Mouse (Mus musculus) frontal cortex, adult 2 months (tissue): ENCODE measurements around the gene Rimbp3. TPM values are rescaled to one million over a fixed set of nuclear protein-coding genes. Genes with fewer than 3 reads are reported as not detected.
A peak's percentile ranks its signal among the peaks of the same experiment; 100 is the strongest.

ENCODE experiments used
- DNase-seq, 2 experiments: peaks; one replicate each; pipeline ENCODE4 v3.0.0; 2022; ENCODE audit warnings: low spot score in 1 of 2; ENCODE audit errors: extremely low spot score in 1 of 2
- polyA plus RNA-seq: library from polyadenylated mRNA; depleted of rRNA; stranded (reverse); fragments of >200 nt; gene quantifications from 2 replicates; pipeline ENCODE4 v1.2.3, GENCODE M21; 2012; rRNA removed

Rimbp3 gene
- polyA plus RNA-seq, 1 experiment: 0.96 TPM

- DNase-seq: no peak
These were observed 45.7 kb downstream of the Rimbp3 start for GRCm38 (mm10) chr16:17254005-17254597.

GRCm38 (mm10) chr16:17255270-17255669 is 46.9 kb downstream of the Rimbp3 start:
- no peak for DNase-seq

- peak in 1 of 2 experiments; percentile 28 for DNase-seq
These were observed 49.0 kb downstream of the Rimbp3 start for GRCm38 (mm10) chr16:17257359-17257821.

- DNase-seq: no peak
These were observed 50.5 kb downstream of the Rimbp3 start for GRCm38 (mm10) chr16:17258917-17259316.

- DNase-seq: no peak
These were observed 52.9 kb downstream of the Rimbp3 start for GRCm38 (mm10) chr16:17261341-17261740.

Other genes starting within 250 kb of the Rimbp3 start
- gene Mapk1, start 225.2 kb upstream of the Rimbp3 start, polyA plus RNA-seq: 360 and 370 TPM in 2 replicates
- 29.2 and 37.4 TPM in 2 replicates for gene Ypel1, start 138.9 kb upstream of the Rimbp3 start, polyA plus RNA-seq
- gene Ppil2, start 97.3 kb upstream of the Rimbp3 start, polyA plus RNA-seq: 99.6 and 110 TPM in 2 replicates
- gene 2610318N02Rik, start 83.4 kb upstream of the Rimbp3 start, polyA plus RNA-seq: 4.8 and 5.2 TPM in 2 replicates
- 17.8 and 22.2 TPM in 2 replicates for gene Sdf2l1, start 76.2 kb upstream of the Rimbp3 start, polyA plus RNA-seq
- 29.4 and 29.9 TPM in 2 replicates for gene Ydjc, start 64.0 kb upstream of the Rimbp3 start, polyA plus RNA-seq
- 5.0 and 5.1 TPM in 2 replicates for gene Ccdc116, start 61.4 kb upstream of the Rimbp3 start, polyA plus RNA-seq
- gene Ube2l3, start 6.0 kb upstream of the Rimbp3 start, polyA plus RNA-seq: 131 and 136 TPM in 2 replicates
- 5.8 and 6.1 TPM in 2 replicates for gene Hic2, start 25.0 kb downstream of the Rimbp3 start, polyA plus RNA-seq
- 338 and 351 TPM in 2 replicates for gene Tmem191c, start 67.5 kb downstream of the Rimbp3 start, polyA plus RNA-seq
- 2.1 and 4.0 TPM in 2 replicates for gene Serpind1, start 122.8 kb downstream of the Rimbp3 start, polyA plus RNA-seq
- 10.5 and 11.2 TPM in 2 replicates for gene Snap29, start 197.4 kb downstream of the Rimbp3 start, polyA plus RNA-seq
- 305 and 311 TPM in 2 replicates for gene Pi4ka, start 197.7 kb downstream of the Rimbp3 start, polyA plus RNA-seq
- 23.0 and 23.1 TPM in 2 replicates for gene Crkl, start 243.4 kb downstream of the Rimbp3 start, polyA plus RNA-seq